Mouse (Mus musculus) lung, adult 2 months (tissue): ENCODE data around the gene Dctn1.

Source experiments
- CTCF ChIP-seq: fragments of 200-500 bp; IDR thresholded peaks from 2 replicates; pipeline ENCODE4 v1.5.1; 2011; ENCODE audit warnings: mild to moderate bottlenecking, low read length, control low read depth; ENCODE audit not compliant: insufficient read depth
- POLR2A ChIP-seq: fragments of 200-500 bp; IDR thresholded peaks from 2 replicates; pipeline ENCODE4 v1.6.1; 2011; ENCODE audit warnings: low read depth, mild to moderate bottlenecking, control low read depth, low read length, borderline replicate concordance; ENCODE audit errors: extremely low read depth

DNA sequence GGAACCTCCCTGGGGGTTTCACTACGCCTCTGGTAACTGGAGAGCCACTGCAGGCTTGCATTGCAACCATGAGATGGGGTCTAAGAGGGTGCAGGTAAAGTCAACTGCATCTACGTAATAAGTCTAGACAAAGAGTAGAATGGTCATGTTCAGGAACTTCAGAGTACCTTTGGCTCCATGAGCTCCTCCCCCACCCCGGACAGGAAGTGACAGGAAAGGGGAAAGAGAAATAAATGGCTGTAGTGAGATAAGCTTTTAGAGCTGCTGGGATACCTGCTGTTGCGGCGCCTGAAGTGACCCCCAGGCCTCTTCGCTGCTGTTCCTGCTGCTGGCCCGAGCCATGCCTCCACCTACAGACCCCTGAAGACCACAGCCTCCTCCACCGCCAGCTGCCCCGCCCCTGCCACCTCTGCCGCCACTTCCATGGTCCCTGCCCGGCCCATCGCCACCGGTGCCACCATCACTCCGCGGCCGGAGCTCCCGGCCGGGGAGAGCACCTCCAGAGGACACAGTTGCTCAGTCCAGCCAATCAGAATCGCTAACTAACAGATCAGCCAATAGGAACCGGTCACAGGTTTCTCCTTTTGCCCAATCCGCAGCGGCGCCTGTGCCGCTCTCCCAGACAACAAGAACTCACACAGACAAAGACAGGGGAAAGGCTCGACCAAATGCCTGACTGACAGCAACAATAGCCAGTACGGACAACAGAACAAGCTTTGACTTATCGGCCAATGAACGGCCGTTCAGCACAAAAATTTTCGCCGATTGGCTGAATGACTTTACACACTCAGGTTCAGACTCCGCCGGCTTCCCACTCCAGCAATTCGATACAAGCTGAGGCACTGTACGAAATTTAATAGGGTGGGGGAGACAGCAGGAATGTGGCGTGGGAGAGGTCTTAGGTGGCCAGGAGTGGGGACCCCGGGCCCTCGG, 44.5 kb upstream of the Dctn1 start, which contains the start of gene Wbp1:
- TF ChIP-seq POLR2A (peak; percentile 75; the same call in 1 of the 2 replicates), CTCF (no peak)
